Mouse (Mus musculus) urinary bladder, postnatal 4 days (tissue): Measurements from ENCODE around the gene Atp8a1.
A peak's percentile ranks its signal among the peaks of the same experiment; 100 is the strongest.

Experiments used
- DNase-seq, 2 experiments: peaks; one replicate each; pipeline ENCODE4 v3.0.0; 2021 to 2022; ENCODE audit warnings: low spot score in 2 of 2

Gene Atp8a1

GRCm38 (mm10) chr5:67633138-67633782 lies 214.0 kb downstream of the Atp8a1 start:
- peak in 1 of 2 experiments; percentile 3 for DNase-seq

GRCm38 (mm10) chr5:67631261-67631660 lies 216.0 kb downstream of the Atp8a1 start:
- no peak for DNase-seq

- DNase-seq = no peak
Observed at GRCm38 (mm10) chr5:67629861-67630260, 217.4 kb downstream of the Atp8a1 start.

GRCm38 (mm10) chr5:67629440-67629839 lies 217.8 kb downstream of the Atp8a1 start:
- DNase-seq = no peak

DNA sequence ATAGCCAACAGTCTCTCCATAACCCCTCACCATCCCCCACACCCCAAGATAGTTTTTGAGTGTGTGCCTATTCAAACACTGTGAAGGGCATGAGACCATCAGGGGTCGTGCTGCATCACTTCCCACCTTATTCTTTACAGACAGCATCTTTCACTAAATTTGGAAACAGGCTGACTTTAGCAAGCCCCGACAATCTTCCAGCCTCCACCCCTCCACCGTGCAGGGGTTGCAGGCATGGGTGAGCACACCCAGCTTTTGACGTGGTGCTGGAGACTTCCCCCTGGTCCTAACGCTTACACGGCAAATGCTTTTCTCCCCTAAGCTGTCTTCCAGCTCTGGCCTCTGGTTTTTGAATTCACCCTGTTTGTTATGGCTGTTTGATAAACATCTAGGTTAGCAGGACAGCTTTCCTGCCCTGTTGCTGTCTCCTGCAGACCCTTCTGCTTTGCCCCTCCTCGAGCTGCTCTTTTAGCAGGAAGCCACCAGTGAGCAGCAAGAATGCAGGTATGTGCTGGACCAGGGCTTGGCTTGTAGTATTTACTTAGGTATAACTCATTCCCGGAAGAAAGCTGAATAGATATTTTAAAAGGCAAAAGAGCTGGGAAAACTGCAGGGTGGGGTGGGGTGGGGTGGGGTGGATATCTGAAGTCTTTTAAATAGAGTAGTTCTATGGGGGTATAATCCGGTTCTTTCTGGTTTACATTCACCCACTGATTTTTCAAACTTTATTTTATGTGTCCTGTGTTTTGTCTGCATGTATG lies 218.9 kb downstream of the Atp8a1 start:
- DNase-seq = no peak

- peak in 1 of 2 experiments; percentile 1 for DNase-seq
Observed at GRCm38 (mm10) chr5:67621230-67621629, 226.0 kb downstream of the Atp8a1 start.

DNA sequence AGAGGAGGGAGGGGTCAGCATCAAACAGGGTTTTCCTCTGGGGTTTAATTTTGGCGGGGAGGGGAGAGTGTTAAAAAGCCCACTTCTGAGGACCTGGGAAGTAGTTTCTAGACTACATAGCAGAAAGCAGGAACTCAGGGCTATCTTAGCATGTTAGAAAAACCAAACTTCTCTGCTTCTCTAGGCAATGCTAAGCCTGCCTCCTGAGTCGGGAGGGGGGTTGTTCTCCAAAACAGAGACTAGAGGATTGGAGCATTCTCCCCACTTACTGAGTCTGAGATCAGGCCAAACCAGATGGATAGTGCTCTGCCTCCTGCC lies 237.8 kb downstream of the Atp8a1 start:
- no peak for DNase-seq

DNA sequence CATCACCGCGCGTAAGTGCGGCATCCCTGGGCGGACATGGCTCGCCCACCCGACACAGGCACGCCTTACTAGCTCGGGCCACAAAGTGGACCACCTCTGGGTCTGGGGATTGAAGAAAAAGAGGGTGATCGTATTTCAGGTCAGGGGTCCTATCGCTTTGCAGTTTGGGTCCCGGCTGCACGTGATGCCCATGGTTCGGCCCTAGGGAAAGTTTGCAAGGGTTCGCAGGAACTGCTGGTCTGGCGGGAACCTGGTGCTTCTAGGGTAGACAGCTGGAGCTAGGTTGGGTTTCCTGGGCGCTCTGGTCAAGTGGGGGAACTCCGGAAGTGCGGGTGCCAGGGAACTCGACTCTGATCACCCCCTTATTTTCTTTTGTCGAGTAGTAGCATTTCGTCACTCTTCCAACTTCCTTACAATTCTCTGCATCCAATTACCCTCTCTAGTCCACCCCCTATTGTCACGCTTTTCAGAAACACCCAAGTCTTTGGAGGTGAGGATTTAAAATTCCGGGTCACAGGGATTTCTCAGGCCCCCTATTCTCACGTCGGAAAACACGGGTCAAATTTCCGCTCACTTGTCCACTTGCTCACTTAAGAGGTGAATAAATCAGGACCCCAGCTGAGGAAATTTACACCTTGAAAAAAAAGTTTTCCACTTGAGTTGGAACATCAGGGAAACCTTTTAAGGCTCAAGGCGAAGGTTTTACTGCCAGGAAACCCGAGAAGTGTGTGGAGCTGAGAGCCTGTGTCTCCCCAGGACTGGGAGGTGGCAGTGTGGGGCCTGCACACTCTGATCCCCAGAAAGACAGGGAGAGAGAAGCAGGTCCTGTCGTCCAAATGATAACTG lies 238.3 kb downstream of the Atp8a1 start:
- DNase-seq = no peak

- DNase-seq = peak in 1 of 2 experiments; percentile 47
Observed at GRCm38 (mm10) chr5:67607804-67608673, 239.2 kb downstream of the Atp8a1 start, which contains the start of gene Shisa3. TSS of gene Shisa3 (plus strand) at chr5:67607882.

GRCm38 (mm10) chr5:67606916-67607803 lies 240.1 kb downstream of the Atp8a1 start:
- DNase-seq = no peak

- DNase-seq = no peak
Observed at GRCm38 (mm10) chr5:67605951-67606350, 241.3 kb downstream of the Atp8a1 start.

GRCm38 (mm10) chr5:67599935-67600334 lies 247.3 kb downstream of the Atp8a1 start:
- DNase-seq = no peak

- no peak for DNase-seq
Observed at GRCm38 (mm10) chr5:67595629-67596028, 251.6 kb downstream of the Atp8a1 start.

DNA sequence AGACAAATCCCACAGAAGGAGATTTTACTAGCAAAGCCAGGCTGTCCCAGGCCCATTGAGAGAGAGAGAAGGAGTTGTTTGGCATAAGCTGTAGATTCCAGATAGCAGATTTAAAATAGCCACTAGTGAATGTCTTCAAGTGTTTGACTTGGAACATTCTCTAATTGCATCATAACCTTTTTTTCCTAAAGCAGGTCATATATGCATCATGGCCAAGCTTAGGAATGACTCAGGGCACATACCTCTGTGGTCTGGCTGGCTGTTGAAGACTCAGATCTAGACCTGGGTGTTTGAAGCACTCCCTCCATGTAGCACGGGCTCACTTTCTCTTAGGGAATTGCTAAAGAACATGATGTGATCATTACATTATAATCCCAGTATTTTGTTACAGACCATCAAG lies 252.2 kb downstream of the Atp8a1 start:
- no peak for DNase-seq

DNA sequence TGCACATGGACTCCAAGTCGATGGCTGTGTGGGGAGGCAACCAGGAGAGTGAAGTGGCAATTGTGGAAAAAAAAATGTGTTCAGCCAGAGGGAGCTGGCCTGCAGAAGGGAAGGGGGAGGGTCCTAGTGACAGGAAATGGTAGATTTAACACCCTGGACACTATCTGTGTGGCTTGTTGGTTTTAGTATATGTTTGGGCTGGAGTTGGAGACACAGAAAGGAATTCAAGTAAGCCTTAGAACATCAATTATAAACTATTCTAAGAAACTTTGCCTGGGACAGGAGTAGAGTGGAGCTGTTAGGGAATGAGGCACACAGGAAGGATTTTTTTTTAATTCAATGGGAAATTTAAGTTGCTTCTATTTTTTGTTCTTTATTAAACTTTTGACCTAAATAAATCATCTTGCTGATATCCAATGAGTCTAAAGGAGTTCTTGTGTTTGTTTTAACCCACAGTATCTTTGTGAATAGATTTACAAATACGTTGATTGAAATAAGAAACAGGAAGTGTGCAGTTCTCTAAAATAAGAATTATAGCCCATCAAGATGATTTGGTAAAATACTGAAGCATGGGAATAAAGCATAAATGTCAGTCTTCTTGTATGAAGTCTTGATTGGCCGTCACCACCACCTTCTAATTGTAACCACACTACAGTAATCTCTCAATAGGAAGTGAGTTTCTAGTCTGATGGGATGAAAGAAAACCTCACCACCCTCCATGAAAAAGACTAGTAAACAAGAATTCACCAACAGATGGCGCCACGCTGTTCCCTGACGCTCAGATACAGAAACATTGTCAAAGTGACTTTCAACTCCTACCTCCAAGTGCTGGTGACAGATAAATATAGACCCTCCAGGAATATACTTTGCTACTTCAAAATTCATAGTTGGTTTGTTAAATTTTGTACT lies 267.3 kb downstream of the Atp8a1 start:
- no peak for DNase-seq

GRCm38 (mm10) chr5:67575705-67576104 lies 271.5 kb downstream of the Atp8a1 start:
- DNase-seq = no peak

DNA sequence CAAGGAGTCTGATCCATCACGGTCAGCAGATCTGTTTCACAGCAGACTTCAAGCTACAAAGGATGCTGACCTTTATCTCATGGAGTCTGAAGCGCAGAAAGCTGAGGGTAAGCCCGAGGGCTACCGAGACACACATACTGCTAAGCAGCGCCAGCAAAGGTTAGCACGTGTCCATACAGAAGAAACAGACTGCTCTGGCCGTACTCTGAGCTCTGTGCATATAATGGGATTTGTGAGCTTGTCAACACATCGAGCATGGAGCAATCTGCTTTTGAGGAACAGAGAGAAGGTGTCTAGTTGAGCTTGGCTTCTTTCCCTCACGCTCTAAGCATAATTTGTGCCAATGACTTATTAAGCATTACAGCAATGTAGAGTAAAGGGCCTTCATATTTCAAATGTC lies 273.2 kb downstream of the Atp8a1 start:
- no peak for DNase-seq

GRCm38 (mm10) chr5:67572552-67573155 lies 274.6 kb downstream of the Atp8a1 start:
- no peak for DNase-seq
